Mouse (Mus musculus) cortical plate, adult 2 months (tissue): ENCODE results near the gene Hadhb.

Experiments used
- CTCF ChIP-seq: fragments of 200-500 bp; IDR thresholded peaks from 2 replicates; pipeline ENCODE4 v1.5.1; 2011; ENCODE audit warnings: mild to moderate bottlenecking, control low read depth, low read length; ENCODE audit not compliant: insufficient read depth; ENCODE audit errors: extremely low read depth
- POLR2A ChIP-seq: fragments of 200-500 bp; IDR thresholded peaks from 2 replicates; pipeline ENCODE4 v1.6.1; 2011; ENCODE audit warnings: mild to moderate bottlenecking, low read length, control low read depth; ENCODE audit not compliant: insufficient read depth; ENCODE audit errors: extremely low read depth

- TF ChIP-seq CTCF (no peak), POLR2A (no peak)
Measured at GRCm38 (mm10) chr5:30159601-30160000, 4.6 kb downstream of the Hadhb start.
